Mouse (Mus musculus) adrenal gland (tissue): Measurements from ENCODE around the gene Etv5.

Source experiments
- intact Hi-C: fragments of 180-260 bp; cut with DNase I; formaldehyde crosslinking; loops from one replicate; pipeline ENCODE4 v1.15.1; 2025
- long read RNA-seq, 2 experiments: library from polyadenylated mRNA; unstranded; transcript quantifications; one replicate each; pipeline ENCODE4 v2.0.0; 2020; ENCODE audit warnings: borderline replicate concordance in 1 of 2; ENCODE audit not compliant: insufficient replicate concordance in 1 of 2

The Etv5 gene
- long read RNA-seq, experiment 1, partial matches to known transcripts: 3 of 8 reads
- long read RNA-seq, experiment 1, other reads (novel, unspliced or antisense): 2 of 8 reads
- long read RNA-seq, experiment 2, transcript Etv5-201 (13 exons, 3,975 nt): major isoform, 5 of 10 reads
- long read RNA-seq, experiment 2, partial matches to known transcripts: 0 of 10 reads
- long read RNA-seq, experiment 2, other reads (novel, unspliced or antisense): 5 of 10 reads

DNA sequence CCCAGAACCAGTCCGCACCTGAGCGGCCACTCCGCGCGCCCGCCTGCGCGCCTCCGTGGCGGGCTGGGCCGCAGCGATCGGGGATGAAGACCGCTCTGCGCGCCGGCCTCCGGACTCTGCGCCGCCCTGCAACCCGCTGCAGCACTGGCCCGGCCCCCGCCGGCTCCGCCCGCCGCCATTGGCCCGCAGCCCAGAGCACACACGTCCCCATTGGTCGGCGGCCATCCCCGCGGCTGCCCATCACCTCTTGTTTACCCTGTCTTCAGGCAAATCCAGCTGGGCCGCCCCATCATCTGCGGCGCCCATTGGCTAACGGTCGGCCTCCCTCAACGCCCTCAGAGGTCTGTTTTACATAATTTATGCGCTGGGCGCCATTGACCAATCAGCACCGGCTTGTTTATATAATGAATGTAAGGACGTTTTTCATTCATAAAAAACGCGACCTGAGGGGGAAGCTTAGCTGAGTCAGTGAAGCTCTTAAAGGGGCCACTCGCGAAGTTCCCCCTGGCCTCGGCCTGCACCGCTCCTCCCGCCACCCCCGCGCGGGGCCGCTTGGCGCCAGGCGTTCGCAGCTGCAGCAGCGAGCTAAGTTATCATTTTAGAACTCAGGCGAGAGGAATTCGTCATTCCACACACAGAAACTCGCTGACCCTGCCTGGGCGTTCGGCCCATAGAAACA lies at the start of gene Etv5:
Gene Etv5 (minus strand): TSS at position 221 of the 679 bp plus-strand sequence.
- intact Hi-C loops: loop anchor here (2.0 kb wide), 1 partner anchor 107 kb away; no protein-coding TSS in a partner anchor

DNA sequence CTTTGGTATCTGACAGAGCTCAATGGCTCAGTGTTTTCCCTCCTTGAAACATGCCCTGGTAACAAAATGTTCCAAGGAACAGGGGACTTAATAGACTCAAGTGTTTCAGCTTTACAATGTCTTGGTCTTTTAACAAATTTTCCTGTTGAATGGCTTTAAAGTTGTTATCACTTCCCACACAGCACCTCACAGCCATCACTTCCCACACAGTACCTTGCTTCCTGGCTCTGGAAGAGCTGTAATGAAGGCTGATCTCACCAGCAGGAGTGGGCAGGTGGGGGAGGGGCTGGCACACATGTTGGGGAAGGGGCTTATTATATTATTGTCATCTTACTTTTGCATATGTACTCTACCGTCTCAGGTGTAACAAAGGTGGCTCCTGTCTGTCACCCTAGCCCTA lies 44.4 kb upstream of the Etv5 start:
- intact Hi-C loops: no loop called here

- intact Hi-C loops: no loop called here
Measured at GRCm38 (mm10) chr16:22479322-22479721, 39.8 kb upstream of the Etv5 start.

DNA sequence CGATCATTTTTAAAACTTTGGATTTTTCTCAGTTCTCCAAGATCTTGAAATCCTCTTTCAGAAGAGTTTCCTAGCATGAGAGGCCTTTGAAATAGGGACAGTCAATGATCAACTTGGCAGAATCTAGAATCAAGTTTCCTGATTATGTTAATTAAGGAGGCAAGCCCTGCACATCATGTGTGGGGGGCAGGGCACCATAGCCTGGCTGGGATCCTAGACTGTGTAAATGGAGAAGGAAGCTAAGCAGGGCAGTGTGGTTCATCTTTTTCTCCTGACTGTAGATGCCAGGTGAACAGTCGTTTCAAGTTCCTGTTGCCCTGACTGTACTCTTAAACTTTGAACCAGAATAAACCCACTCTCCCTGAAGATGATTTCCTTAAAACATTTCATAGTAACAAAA lies 32.2 kb upstream of the Etv5 start:
- intact Hi-C loops: no loop called here

DNA sequence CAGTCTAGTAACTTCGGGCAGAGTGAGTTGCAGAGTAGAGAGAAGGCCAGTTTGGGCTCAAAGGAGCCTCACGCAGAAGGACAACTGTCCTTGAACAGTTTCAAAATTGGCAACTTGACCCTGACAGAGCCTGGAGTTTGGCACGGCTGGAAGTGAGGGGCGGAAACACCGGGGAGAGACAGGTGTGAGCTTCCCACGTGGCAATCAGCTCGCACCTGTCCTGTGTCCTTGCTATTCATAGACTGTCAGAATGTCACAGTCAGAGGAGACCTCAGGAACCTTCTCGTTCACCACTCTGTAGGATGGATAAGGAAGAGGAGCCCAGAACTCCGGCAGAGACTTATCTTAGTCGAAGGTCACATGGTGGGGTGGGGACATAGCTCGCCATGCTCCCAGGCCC lies 29.9 kb upstream of the Etv5 start:
- intact Hi-C loops: no loop called here

GRCm38 (mm10) chr16:22467111-22467510 lies 27.6 kb upstream of the Etv5 start:
- intact Hi-C loops: no loop called here

DNA sequence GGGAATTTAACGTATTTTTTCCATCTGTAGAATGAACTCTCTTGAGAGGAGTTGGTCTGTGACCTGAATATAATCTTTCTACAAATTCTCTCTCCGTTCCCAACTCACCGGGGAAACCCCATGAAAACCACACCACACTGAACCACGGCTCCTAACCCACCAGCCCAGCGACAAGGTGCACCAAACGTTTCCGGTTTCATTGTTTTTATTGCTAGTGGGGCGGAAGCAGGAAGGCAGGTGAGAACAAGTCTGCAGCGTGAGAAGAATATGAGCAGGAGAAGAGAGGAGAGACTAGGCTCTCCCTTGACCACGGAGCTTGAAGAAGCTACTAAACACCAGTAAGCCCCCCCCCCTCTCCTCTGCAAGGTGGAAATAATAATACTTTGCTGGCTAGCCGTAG lies 26.9 kb upstream of the Etv5 start:
- intact Hi-C loops: no loop called here

- intact Hi-C loops: no loop called here
Measured at GRCm38 (mm10) chr16:22462220-22462619, 22.7 kb upstream of the Etv5 start.

DNA sequence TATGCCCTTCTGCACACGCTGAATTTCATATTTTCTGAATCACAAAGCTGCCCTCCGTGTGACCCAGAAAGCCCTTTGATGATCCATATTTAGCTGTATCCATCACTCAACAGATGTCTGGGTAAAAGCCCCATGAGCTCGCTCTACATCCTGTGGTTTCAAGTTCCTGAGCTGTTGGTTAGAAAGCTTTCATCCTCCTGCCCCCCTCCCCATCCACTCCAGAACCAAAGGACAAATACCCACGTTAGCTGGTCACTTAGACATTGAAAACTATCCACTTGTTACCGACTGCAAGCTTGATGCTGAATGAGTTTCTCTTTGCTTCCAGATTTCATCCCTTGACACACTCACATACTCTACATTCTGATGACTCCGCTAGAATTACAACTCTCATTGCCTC lies 22.2 kb upstream of the Etv5 start:
- intact Hi-C loops: no loop called here

DNA sequence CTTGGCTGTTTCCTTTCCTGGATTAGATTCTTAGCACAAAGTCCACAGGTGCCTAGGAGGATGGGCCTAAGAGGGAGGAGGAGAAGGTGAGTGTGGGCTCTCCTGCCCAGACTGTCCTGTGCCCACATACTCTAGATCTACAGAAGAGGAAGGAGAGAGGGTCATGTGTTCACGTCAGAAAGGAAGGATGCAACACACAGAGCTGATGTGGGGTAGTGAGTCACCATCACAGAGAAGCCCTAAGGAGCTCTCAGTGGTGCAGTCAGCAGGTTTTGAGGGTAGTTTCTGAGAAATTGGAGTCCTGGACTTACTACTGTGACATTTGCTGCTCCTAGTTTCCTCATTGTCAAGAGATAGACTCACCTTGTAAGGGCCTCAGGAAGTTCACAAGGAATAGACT lies 21.4 kb upstream of the Etv5 start:
- intact Hi-C loops: no loop called here

DNA sequence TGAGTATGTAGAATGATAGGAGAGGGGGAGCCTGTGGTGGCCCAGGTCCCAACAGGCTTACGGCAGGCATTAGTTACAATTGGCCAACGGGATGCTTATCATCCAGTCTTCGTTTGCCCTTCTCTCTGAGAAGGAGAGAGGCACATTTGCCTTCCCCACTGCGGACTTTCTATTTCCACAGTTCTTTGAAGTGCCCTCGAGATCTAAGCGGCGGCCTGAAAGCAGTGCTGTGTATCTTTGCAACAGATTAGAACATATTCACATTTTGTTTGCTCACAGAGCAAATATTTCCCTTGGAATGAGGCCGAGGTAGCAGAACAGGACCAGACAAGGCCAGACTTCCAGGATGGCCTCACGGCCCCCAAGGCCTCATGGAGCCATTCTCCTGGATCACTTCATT lies 12.6 kb upstream of the Etv5 start:
- intact Hi-C loops: no loop called here

- intact Hi-C loops: no loop called here
Measured at GRCm38 (mm10) chr16:22448093-22448492, 8.6 kb upstream of the Etv5 start.

- intact Hi-C loops: no loop called here
Measured at GRCm38 (mm10) chr16:22444786-22445185, 5.3 kb upstream of the Etv5 start.

- intact Hi-C loops: no loop called here
Measured at GRCm38 (mm10) chr16:22442202-22442601, 2.7 kb upstream of the Etv5 start.

- intact Hi-C loops: loop anchor here (2.0 kb wide), 1 partner anchor 105 kb away; no protein-coding TSS in a partner anchor
Measured at GRCm38 (mm10) chr16:22441317-22441716, 1.8 kb upstream of the Etv5 start.

GRCm38 (mm10) chr16:22440269-22440668 lies 750 bp upstream of the Etv5 start:
- intact Hi-C loops: loop anchor here (2.0 kb wide), 1 partner anchor 107 kb away; no protein-coding TSS in a partner anchor

DNA sequence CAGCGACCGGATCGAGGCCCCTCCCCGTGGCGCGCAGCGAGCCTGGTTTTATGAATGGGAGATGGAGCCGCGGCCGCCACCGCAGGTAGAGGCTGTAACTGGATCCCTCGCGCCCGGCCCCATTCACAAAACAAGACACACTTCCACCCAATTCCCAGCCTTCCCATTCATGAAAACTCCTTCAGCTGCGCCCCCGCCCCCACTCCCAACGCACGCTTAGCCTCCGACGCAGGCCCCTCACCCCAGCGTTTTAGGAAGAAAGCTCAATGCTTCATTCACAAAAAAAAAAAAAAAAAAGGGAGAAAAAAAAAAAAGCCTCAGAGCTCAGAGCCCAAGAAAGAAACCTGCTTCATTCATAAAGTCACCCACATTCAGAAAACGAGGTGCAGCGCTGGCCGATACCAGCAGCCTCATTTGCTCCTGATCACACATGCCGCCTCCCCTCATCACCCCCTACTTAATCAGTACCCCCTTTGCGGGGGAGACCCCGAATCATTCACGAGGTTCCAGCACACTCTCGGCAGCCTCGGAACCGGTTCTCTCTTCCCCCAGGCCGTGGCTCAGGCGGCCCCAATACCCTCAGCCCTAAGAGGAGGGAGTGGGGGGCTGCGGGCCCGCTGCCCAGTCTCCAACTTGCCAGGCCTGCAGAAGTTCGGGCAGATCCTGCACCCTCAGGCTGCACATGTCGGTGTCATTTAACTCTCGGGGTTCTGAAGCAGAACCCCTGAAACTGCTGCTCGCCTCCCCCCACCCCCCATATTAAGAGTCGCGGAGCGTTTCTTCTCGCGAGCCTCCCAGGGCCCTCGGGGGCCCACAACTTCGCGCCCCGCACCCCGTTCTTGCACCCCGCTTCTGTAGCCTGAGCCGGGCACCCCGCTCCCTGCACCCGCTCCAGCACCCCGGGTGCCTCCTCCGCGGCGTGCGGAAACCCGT lies 812 bp downstream of the Etv5 start:
- intact Hi-C loops: no loop called here

DNA sequence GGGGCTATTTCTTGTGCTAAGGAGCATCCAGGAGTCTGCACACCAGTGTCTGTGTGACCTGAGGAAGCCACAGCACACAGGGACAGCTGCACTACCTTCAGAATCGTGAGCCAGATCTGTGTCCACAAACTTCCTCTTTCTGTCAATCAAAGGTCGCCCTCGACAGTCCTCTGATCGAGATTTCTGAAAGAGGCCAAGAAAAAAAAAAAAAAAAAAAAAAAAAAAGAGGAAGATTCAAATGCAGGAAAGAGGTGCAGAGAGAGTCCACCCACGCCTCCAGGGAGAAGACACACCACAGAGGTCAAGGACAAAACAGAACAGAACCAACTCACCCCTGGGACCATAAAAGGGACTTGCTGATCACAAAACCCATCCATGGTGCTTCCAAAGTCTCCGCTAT lies 3.4 kb downstream of the Etv5 start:
- intact Hi-C loops: no loop called here

DNA sequence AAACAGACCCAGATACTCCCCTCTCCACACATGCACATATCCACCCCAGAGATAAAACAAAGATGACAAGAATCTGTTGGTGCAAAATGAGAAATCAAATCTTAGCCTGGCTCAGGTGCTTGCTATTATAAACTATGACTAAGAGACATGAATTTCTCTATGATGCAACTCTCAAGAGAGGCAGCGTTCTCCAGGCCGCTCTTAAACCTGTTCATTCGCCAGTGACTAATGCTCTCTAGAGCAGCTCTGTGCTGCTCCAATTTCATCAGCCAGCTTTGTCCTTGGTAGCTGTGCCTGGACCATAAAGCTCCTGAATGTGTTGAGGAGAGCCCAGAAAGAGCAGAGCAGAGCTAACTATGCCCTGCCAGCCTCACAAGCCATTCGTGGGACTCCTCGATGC lies 5.0 kb downstream of the Etv5 start:
- intact Hi-C loops: no loop called here

- intact Hi-C loops: no loop called here
Measured at GRCm38 (mm10) chr16:22433944-22434343, 5.6 kb downstream of the Etv5 start.

DNA sequence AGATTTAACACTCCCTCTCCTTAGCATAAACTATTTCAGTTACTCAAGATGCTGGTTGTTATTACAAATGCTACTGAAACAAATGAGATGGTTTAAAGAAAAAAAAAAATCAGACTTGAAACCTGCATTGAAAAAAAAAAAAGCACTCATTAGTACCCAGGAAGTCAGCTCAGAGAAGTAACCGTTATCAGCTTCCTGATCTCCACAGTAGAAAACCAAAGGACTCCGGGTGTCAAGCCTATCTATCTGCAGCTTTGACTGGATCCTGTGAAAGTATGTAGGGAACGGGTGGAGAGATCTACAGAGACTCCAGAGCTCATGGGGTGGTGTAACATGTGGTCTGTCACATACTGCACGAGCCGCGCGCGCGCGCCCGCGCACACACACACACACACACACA lies 7.7 kb downstream of the Etv5 start:
- intact Hi-C loops: no loop called here

DNA sequence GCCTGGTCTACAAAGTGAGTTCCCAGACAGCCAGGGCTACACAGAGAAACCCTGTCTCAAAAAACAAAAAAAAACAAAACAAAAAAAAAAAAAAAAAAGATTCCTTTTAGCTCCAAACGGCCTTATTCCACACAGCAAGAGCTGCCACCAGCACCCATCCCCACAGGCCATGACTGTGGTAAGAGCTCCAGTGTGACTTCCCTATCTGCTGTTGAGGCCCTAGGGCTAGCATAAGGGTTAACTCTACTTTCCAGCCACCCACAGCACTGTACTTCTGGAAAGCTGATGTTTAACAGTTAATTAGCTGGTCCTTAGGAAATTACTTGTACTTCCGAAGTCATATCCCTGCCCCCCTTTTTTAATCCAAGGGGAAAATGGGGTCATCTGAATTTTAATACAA lies 8.2 kb downstream of the Etv5 start:
- intact Hi-C loops: no loop called here
